Mouse (Mus musculus) small intestine, adult 10 weeks (tissue): ENCODE results near the gene Ing2. TPM values are rescaled to one million over a fixed set of nuclear protein-coding genes. Genes with fewer than 3 reads are reported as not detected.

Experiments used
- polyA plus RNA-seq: library from polyadenylated mRNA; stranded (reverse); fragments of 350-450 nt; fragmentation: Illumina TruSeq; extraction: RNeasy Lipid Tissue Mini Kit (QIAGEN cat#74804); gene quantifications from one replicate; pipeline ENCODE4 v1.2.3, GENCODE M21; 2014; ENCODE audit warnings: low replicate concordance

The Ing2 gene
- polyA plus RNA-seq, result 11.5 TPM

DNA sequence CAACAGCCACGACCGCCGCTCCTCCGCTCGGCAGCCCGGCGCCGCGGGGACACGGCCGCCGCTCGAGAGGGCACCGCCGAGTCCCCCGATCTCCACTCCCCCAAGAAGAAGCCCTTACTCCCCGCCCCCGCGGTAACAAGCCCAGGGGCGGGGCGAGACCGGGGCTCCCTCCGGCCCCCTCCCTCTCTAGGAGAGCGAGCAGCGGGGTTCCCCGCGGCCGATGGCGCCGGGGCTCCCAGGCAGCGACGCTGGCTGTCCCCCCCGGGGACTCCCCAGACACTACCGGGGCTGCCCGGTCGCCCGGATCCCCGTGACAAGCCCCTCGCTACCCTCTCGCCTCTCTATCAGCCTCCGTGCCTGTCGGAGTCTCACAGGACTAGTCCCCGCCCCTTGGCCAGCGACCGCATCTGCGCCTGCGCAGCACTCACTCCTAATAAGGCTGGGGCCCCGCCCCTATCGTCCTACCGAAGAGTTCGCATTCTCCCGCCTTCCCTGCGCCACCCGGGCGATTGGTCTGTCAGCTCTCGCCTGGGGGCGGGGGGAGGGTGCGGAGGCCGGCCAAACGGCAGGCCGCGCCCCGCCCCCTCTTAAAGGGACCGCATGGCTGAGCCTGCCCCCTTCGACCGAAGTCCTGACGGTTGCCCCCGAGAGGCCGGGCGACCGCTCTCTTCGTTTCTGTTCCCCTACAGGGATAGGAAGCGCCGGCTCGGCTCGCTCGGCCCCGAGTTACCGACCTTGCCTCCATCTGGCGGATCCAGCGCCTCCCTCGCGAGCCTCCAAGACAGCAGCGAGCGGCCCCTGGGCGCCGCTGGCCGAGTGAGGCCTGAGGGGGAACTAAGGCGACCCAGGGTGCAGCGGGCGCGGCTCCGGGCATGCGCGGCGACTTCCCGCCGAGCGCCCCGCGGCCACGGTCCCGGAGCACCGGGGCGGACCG, at the start of gene Ing2:
TSS of gene Ing2 (minus strand) at position 780 of the 934 bp plus-strand sequence.

DNA sequence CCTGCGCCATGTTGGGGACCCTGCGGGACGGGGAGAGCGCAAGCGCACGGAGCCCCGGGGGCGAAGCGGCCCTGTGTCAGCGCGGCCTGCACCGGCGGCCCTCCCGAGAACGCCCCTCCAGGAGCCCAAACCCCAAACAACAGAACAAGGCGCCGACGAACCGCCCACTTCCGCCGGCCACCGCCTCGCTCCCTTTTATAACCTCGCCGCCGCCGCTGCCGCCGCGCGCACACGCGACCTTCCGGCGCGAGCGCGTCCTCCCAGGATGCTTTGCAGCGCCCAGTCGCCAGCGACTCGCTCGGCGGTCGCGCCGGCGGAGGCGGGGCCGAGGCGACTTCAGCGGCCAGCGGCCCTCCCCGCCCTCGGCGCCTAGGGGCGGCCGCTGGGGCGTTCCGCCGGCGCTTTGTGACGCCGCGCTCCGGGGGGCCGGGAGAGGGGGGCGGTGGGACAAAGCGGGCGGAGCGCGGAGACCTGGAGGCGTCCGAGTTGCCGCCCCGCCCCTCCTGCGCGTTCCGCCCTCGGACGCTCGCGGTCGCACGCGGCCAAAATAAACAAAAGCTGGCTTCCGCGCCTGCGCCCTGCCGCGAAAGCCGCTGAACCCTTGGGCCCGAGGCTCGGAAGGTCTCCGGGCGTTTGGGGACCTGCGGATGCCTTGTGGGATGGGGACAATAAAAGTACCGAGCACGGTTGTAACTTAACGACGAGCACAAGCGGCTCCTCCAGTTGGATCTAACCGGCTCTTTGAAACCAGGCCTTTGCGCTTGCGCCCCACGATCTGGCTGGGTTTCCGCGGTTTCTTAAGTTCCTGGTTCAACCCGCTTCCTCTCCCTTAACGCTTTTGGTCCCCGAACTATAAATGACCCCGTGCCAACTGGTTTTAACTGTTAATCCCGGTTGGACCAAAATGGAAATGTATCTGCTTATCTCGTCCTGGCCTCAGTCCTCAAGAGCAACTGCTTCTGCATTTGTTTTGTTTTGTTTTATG, 38.7 kb upstream of the Ing2 start, which contains the start of gene Cdkn2aip:
TSS of gene Cdkn2aip (minus strand) at position 172 of the 985 bp plus-strand sequence.

Other genes with a start within 250 kb of the Ing2 start
- 3.9 TPM for gene Stox2, start 229.2 kb downstream of the Ing2 start, polyA plus RNA-seq
- gene Trappc11, start 142.1 kb downstream of the Ing2 start, polyA plus RNA-seq, result 28.7 TPM
- gene Rwdd4a, start 141.9 kb downstream of the Ing2 start, polyA plus RNA-seq, result 18.4 TPM
- gene Cdkn2aip, start 38.4 kb upstream of the Ing2 start, polyA plus RNA-seq, result 25.8 TPM
- gene Cldn24, start 146.6 kb upstream of the Ing2 start, polyA plus RNA-seq, result not detected
- not detected for gene Cldn22, start 148.9 kb upstream of the Ing2 start, polyA plus RNA-seq